Mouse (Mus musculus): ENCODE results near the gene Dusp15. TPM values are rescaled to one million over a fixed set of nuclear protein-coding genes. Genes with fewer than 3 reads are reported as not detected.

Gene Dusp15
- polyA plus RNA-seq, 1 experiment: 5.7 TPM

GRCm38 (mm10) chr2:152962091-152962793, 10.7 kb upstream of the Dusp15 start, which contains the start of gene Ttll9:
TSS of gene Ttll9 (plus strand) at chr2:152962485.
- DNase-seq: peak; percentile 16
- H3K27me3 ChIP-seq (ENCODE audit: control insufficient read depth, insufficient read depth, low read length): no peaks in the 10 kb centered on the region
- H3K27ac ChIP-seq (ENCODE audit: control insufficient read depth, insufficient read depth, low read length): no peak within 1 kb of the TSS
- H3K4me3 ChIP-seq (ENCODE audit: control insufficient read depth, insufficient read depth, low read length): peak within 1 kb of the TSS; percentile 34
- H3K4me1 ChIP-seq (replicated peaks; ENCODE audit: control insufficient read depth, insufficient read depth, low read length): 0 out of 2 replicates have a peak, but pooled peaks cover 4% of the 10 kb centered on the region
- TF ChIP-seq POLR2A (IDR thresholded peaks at IDR 0.05; ENCODE audit: control insufficient read depth, extremely low read depth, insufficient read depth, low read length, poor library complexity) (no peak), CTCF (IDR thresholded peaks at IDR 0.05; ENCODE audit: borderline replicate concordance, control insufficient read depth, extremely low read depth, insufficient read depth, low read length, poor library complexity) (no peak)
- WGBS: 1% methylated on average over 34 of the region's 34 CpGs
- H3K36me3 ChIP-seq (ENCODE audit: control insufficient read depth, insufficient read depth, low read length): no peaks in the 10 kb centered on the region

GRCm38 (mm10) chr2:152958116-152958515, 6.6 kb upstream of the Dusp15 start:
- Histone ChIP-seq H3K4me1 (replicated peaks; ENCODE audit: control insufficient read depth, insufficient read depth, low read length) (0 out of 2 replicates have a peak, but pooled peaks cover 4% of the 10 kb centered on the region), H3K27me3 (ENCODE audit: control insufficient read depth, insufficient read depth, low read length) (no peaks in the 10 kb centered on the region), H3K4me3 (ENCODE audit: control insufficient read depth, insufficient read depth, low read length) (no peak overlapping the region), H3K36me3 (ENCODE audit: control insufficient read depth, insufficient read depth, low read length) (no peaks in the 10 kb centered on the region), H3K27ac (ENCODE audit: control insufficient read depth, insufficient read depth, low read length) (no peak overlapping the region)
- no peak for TF ChIP-seq POLR2A (IDR thresholded peaks at IDR 0.05; ENCODE audit: control insufficient read depth, extremely low read depth, insufficient read depth, low read length, poor library complexity)
- 84% methylated on average over 3 of the region's 3 CpGs for WGBS
- no peak for DNase-seq

- no peak for DNase-seq
- peaks cover 3% of the 10 kb centered on the region; the same call in 1 of the 2 replicates for H3K27me3 ChIP-seq (ENCODE audit: control insufficient read depth, insufficient read depth, low read length)
- no peaks in the 10 kb centered on the region for H3K36me3 ChIP-seq (ENCODE audit: control insufficient read depth, insufficient read depth, low read length)
- peak overlapping the region; percentile 39 for H3K4me3 ChIP-seq (ENCODE audit: control insufficient read depth, insufficient read depth, low read length)
- H3K4me1 ChIP-seq (replicated peaks; ENCODE audit: control insufficient read depth, insufficient read depth, low read length): no peaks in the 10 kb centered on the region; the same call in 1 of the 2 replicates
- WGBS: 34% methylated on average over 13 of the region's 13 CpGs
- H3K27ac ChIP-seq (ENCODE audit: control insufficient read depth, insufficient read depth, low read length): no peak overlapping the region
- no peak for TF ChIP-seq POLR2A (IDR thresholded peaks at IDR 0.05; ENCODE audit: control insufficient read depth, extremely low read depth, insufficient read depth, low read length, poor library complexity)
- no peak for TF ChIP-seq CTCF (IDR thresholded peaks at IDR 0.05; ENCODE audit: borderline replicate concordance, control insufficient read depth, extremely low read depth, insufficient read depth, low read length, poor library complexity)
These were observed 587 bp upstream of the Dusp15 start for GRCm38 (mm10) chr2:152951850-152952720.

GRCm38 (mm10) chr2:152950358-152951064, 987 bp downstream of the Dusp15 start:
- no peak overlapping the region for H3K27ac ChIP-seq (ENCODE audit: control insufficient read depth, insufficient read depth, low read length)
- no peak for DNase-seq
- H3K4me1 ChIP-seq (replicated peaks; ENCODE audit: control insufficient read depth, insufficient read depth, low read length): no peaks in the 10 kb centered on the region; the same call in 1 of the 2 replicates
- TF ChIP-seq CTCF (IDR thresholded peaks at IDR 0.05; ENCODE audit: borderline replicate concordance, control insufficient read depth, extremely low read depth, insufficient read depth, low read length, poor library complexity) (no peak), POLR2A (IDR thresholded peaks at IDR 0.05; ENCODE audit: control insufficient read depth, extremely low read depth, insufficient read depth, low read length, poor library complexity) (no peak)
- H3K36me3 ChIP-seq (ENCODE audit: control insufficient read depth, insufficient read depth, low read length): no peaks in the 10 kb centered on the region
- 53% methylated on average over 11 of the region's 11 CpGs for WGBS
- peaks cover 3% of the 10 kb centered on the region; the same call in 1 of the 2 replicates for H3K27me3 ChIP-seq (ENCODE audit: control insufficient read depth, insufficient read depth, low read length)
- no peak overlapping the region for H3K4me3 ChIP-seq (ENCODE audit: control insufficient read depth, insufficient read depth, low read length)

- Histone ChIP-seq H3K4me1 (replicated peaks; ENCODE audit: control insufficient read depth, insufficient read depth, low read length) (no peaks in the 10 kb centered on the region; the same call in 1 of the 2 replicates), H3K36me3 (ENCODE audit: control insufficient read depth, insufficient read depth, low read length) (no peaks in the 10 kb centered on the region), H3K4me3 (ENCODE audit: control insufficient read depth, insufficient read depth, low read length) (no peak overlapping the region), H3K27me3 (ENCODE audit: control insufficient read depth, insufficient read depth, low read length) (peaks cover 3% of the 10 kb centered on the region; the same call in 1 of the 2 replicates), H3K27ac (ENCODE audit: control insufficient read depth, insufficient read depth, low read length) (no peak overlapping the region)
- TF ChIP-seq POLR2A (IDR thresholded peaks at IDR 0.05; ENCODE audit: control insufficient read depth, extremely low read depth, insufficient read depth, low read length, poor library complexity) (no peak), CTCF (IDR thresholded peaks at IDR 0.05; ENCODE audit: borderline replicate concordance, control insufficient read depth, extremely low read depth, insufficient read depth, low read length, poor library complexity) (no peak)
- DNase-seq: no peak
- 94% methylated on average over 5 of the region's 5 CpGs for WGBS
These were observed 3.0 kb downstream of the Dusp15 start for GRCm38 (mm10) chr2:152948438-152949020.

All from thymus, adult 2 months (tissue).